Mouse (Mus musculus) erythroblast, embryonic 14.5 days (primary cell): Measurements from ENCODE around the gene Alyref2. TPM values are rescaled to one million over a fixed set of nuclear protein-coding genes. Genes with fewer than 3 reads are reported as not detected.
A peak's percentile ranks its signal among the peaks of the same experiment; 100 is the strongest.

ENCODE experiments used
- H3K27me3 ChIP-seq: 2 replicates; pipeline ENCODE4 v1.6.1; 2012; ENCODE audit warnings: inconsistent platforms; ENCODE audit not compliant: control insufficient read depth
- H3K36me3 ChIP-seq: 2 replicates; pipeline ENCODE4 v1.6.1; 2012; ENCODE audit warnings: mild to moderate bottlenecking, inconsistent platforms; ENCODE audit not compliant: control insufficient read depth
- H3K4me1 ChIP-seq: 2 replicates; pipeline ENCODE4 v1.6.1; 2012; ENCODE audit warnings: inconsistent platforms; ENCODE audit not compliant: control insufficient read depth
- H3K4me3 ChIP-seq: replicated peaks from 2 replicates; pipeline ENCODE3; 2012; ENCODE audit warnings: moderate library complexity, mild to moderate bottlenecking, inconsistent platforms
- H3K9me3 ChIP-seq: 2 replicates; pipeline ENCODE4 v1.6.1; 2012; ENCODE audit warnings: low read length, inconsistent platforms, mixed read lengths; ENCODE audit not compliant: control insufficient read depth
- GATA1 ChIP-seq: IDR thresholded peaks from 2 replicates; pipeline ENCODE4 v1.6.1; 2012; ENCODE audit warnings: low read length, inconsistent platforms, mixed read lengths
- TAL1 ChIP-seq: IDR thresholded peaks from 3 replicates; pipeline ENCODE4 v1.6.1; 2012; ENCODE audit warnings: low read length, inconsistent platforms, mixed read lengths
- polyA plus RNA-seq: library from polyadenylated mRNA; stranded (reverse); fragments of >175 nt; gene quantifications from 2 replicates; pipeline ENCODE4 v1.2.3, GENCODE M21; 2012

The Alyref2 gene
- 0.13 and 0.20 TPM in 2 replicates for polyA plus RNA-seq

DNA sequence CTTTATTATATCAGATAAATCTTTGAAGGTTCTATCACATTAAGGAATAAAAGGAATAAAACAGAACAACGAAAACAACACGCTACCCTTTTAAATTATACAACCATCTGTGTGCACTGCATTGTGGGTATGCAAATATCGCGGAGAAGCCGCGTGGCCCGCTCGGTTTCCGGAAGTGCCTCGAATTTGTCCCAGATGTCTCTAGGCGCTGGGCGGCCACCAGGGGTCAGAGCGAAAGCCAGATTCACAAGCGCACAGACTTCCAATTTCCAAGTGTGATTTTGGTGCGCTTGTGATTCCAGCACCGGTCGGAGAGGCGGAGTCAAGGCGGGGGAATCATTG lies at the start of gene Alyref2:
Gene Alyref2 (plus strand): TSS at position 229 of the 342 bp plus-strand sequence.
- Histone ChIP-seq H3K9me3 (no peaks in the 10 kb centered on the region), H3K4me1 (peaks cover 21% of the 10 kb centered on the region), H3K36me3 (no peaks in the 10 kb centered on the region), H3K4me3 (peak within 1 kb of the TSS; percentile 81), H3K27me3 (no peaks in the 10 kb centered on the region)
- TF ChIP-seq GATA1 (no peak), TAL1 (no peak)

DNA sequence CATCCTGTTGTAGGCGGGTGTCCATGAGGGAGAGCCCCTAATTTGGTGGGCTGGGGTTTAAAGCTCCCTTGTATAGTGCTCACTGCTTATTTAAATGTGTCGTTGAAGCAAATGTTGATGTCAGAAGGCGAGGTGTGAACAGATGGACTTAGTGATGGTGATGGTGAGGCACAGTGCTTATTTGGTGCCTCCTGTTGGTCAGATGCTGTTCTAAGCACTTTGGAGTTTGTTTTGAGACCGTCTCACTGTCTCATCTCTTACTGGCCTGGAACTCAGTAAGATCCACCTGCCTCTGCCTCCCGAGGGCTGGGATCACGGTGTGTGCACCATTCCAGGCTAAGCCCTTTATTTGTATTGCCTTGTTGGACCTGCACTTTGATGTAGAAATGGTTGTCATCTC lies 48.4 kb upstream of the Alyref2 start:
- Histone ChIP-seq H3K9me3 (no peaks in the 10 kb centered on the region), H3K36me3 (no peaks in the 10 kb centered on the region), H3K27me3 (no peaks in the 10 kb centered on the region), H3K4me1 (no peaks in the 10 kb centered on the region), H3K4me3 (no peak overlapping the region)
- TF ChIP-seq GATA1 (no peak), TAL1 (no peak)

DNA sequence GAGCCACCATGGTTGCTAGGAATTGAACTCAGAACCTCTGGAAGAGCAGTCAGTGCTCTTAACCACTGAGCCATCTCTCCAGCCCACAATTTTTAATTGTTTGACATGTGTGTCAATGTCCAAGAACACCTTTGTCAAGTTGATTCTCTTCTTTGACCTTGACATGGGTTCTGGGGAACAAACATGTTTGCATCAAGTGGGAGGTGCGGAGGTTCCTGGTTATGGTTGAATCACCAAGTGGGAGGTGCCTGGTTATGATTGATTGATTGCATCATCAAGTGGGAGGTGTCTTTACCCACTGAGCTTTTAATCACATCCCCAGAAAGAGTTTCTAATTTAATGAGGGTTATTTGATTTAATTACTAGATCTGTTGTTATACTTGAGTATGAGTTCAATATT lies 45.7 kb upstream of the Alyref2 start:
- no peaks in the 10 kb centered on the region for H3K27me3 ChIP-seq
- H3K9me3 ChIP-seq, result no peaks in the 10 kb centered on the region
- TF ChIP-seq TAL1 (no peak), GATA1 (no peak)
- no peaks in the 10 kb centered on the region for H3K4me1 ChIP-seq
- no peak overlapping the region for H3K4me3 ChIP-seq
- peaks cover 3% of the 10 kb centered on the region; the same call in 1 of the 2 replicates for H3K36me3 ChIP-seq

DNA sequence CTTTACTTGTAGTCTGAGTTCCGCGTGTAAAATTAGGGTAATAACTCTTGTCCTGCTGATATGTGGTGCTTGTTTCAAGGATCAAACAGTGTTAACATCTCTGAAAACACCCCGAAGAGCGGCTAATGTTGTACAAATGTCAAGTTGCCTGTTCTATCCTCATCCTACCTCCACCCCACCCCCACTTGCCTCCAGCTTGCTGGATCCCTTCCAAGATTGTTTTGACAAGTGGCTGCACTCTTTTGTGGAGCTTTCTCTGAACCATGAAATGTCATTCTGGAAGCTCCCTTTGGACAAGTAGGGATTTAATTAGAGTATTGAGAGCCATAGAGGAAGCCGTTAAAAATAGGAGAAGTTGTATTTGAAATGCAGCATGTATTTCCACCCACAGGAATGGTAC lies 43.5 kb upstream of the Alyref2 start:
- Histone ChIP-seq H3K36me3 (peaks cover 3% of the 10 kb centered on the region; the same call in 1 of the 2 replicates), H3K9me3 (no peaks in the 10 kb centered on the region), H3K4me3 (no peak overlapping the region), H3K27me3 (no peaks in the 10 kb centered on the region), H3K4me1 (no peaks in the 10 kb centered on the region)
- TF ChIP-seq GATA1 (no peak), TAL1 (no peak)

DNA sequence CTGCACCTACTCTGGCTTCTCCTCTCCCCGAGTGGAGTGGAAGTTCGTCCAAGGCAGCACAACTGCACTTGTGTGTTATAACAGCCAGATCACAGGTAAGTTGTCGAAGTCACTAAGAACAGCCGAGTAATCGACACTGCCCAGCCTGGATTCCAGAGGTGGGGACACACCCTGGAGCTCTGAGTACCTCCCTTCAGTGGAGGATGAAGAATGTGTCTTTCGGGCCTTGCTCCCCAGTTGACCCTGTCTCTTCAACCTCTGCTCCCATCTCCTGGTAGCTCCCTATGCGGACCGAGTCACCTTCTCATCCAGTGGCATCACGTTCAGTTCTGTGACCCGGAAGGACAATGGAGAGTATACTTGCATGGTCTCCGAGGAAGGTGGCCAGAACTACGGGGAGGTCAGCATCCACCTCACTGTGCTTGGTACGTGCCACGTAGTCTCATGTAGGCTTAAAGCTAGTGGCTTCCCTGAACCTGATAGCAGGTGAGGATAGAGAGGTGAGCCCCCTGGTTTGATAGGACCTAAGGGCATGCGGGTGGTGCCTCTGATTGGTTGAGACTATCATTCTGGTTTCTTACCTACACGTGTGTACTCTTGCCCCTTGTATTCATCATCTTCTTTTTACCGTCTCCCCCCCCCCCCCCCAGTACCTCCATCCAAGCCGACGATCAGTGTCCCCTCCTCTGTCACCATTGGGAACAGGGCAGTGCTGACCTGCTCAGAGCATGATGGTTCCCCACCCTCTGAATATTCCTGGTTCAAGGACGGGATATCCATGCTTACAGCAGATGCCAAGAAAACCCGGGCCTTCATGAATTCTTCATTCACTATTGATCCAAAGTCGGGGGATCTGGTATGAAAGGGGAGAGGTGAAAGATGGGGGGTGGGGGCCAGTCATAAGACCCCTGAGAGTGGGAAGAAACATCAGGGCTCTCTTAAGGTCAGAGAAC lies 42.5 kb upstream of the Alyref2 start:
- Histone ChIP-seq H3K4me1 (no peaks in the 10 kb centered on the region), H3K27me3 (no peaks in the 10 kb centered on the region), H3K9me3 (no peaks in the 10 kb centered on the region), H3K36me3 (peaks cover 3% of the 10 kb centered on the region; the same call in 1 of the 2 replicates), H3K4me3 (no peak overlapping the region)
- TF ChIP-seq GATA1 (no peak), TAL1 (no peak)

DNA sequence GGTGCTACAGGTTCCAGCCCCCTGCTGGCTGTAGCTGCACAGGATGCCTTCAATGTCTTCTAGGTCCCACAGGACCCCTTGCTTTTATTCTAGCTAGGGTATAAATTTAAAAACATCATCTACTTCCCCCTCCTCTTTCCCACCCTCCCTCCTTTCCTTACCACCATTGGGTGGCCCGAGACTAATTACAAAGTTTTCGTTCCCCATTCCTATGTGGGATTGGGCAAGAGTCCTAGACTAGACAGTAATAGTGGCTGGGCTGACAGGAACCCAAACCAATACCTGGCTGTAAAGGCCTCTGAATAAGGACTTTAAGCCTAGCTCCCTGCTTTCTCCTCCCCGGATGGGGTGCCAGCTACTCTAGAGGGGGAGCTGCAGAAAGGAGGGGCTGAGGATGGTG lies 40.1 kb upstream of the Alyref2 start:
- Histone ChIP-seq H3K9me3 (no peaks in the 10 kb centered on the region), H3K4me3 (no peak overlapping the region), H3K27me3 (no peaks in the 10 kb centered on the region), H3K4me1 (no peaks in the 10 kb centered on the region), H3K36me3 (peaks cover 3% of the 10 kb centered on the region; the same call in 1 of the 2 replicates)
- no peak for TF ChIP-seq TAL1
- no peak for TF ChIP-seq GATA1

DNA sequence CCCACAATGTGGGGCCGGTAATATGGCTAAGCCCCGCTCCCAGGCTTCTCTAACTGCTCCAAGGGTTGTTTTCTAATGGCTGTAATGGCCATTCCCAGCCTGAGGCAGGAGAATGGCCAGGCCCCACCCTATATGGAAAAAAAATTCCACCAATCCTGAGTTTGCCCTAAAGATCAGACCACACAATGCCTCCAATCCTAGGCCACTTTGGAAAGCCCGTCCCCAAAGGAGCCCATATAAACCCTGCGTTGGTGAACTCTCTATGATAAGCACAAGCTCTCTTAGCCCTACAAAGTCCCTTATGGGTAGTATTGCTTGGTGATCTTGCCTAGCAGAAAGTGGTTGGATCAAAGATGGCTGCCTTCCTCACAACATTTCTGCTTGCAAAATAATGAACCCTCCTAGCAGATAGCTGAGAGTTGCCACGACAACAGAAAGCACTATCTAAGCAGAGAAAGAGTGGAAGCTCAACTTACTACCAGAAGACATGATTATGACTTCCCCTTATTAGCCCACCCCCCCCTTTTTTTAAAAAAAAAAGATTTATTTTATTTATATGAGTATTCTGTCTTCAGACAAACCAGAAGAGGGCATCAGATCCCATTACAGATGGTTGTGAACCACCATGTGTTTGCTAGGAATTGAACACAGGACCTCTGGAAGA lies 37.4 kb upstream of the Alyref2 start:
- Histone ChIP-seq H3K4me3 (no peak overlapping the region), H3K9me3 (no peaks in the 10 kb centered on the region), H3K27me3 (no peaks in the 10 kb centered on the region), H3K4me1 (peaks cover 4% of the 10 kb centered on the region), H3K36me3 (peaks cover 2% of the 10 kb centered on the region; the same call in 1 of the 2 replicates)
- TF ChIP-seq GATA1, result no peak
- TF ChIP-seq TAL1, result no peak

DNA sequence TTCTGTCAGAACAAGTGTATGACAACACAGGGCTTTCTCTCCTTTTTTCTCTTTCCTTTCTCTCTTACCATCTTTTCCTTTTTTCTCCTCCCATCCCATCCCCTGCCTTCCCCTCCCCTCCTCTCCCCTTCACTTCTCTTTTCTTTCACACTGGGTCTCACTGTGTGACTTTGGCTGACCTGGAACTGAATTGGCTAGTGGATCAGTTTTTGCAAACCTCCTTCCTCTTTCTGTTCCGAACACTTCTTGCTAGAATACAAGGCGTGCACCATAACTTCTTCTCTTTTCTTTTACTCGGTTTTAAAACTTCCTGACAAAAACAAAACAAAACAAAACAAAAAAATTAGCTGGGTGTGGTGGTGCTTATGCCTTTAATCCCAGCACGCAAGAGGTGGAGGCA lies 36.7 kb upstream of the Alyref2 start:
- no peak for TF ChIP-seq GATA1
- TF ChIP-seq TAL1, result no peak
- H3K4me3 ChIP-seq, result no peak overlapping the region
- no peaks in the 10 kb centered on the region for H3K9me3 ChIP-seq
- H3K27me3 ChIP-seq, result no peaks in the 10 kb centered on the region
- peaks cover 5% of the 10 kb centered on the region for H3K4me1 ChIP-seq
- H3K36me3 ChIP-seq, result no peaks in the 10 kb centered on the region; the same call in 1 of the 2 replicates

DNA sequence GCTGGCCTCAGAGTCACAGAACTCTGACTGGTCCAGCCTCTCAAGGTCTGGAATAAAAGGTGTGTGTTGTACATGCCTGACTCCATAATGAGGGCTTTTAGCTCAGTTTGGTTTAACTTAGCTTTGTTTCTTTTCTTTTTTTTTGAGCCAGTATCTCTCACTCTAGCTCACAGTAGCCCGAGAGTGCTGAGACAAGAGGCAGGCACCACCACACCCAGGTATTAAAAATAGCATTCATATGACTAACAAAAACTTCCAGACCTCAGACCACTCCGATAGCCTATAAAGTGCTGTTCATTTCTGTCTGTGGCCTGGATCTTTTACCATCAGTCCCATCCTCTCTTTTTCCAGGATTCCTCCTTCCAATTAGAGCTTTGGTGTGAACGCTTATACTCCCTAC lies 33.6 kb upstream of the Alyref2 start:
- Histone ChIP-seq H3K4me3 (no peak overlapping the region), H3K27me3 (no peaks in the 10 kb centered on the region), H3K36me3 (no peaks in the 10 kb centered on the region), H3K4me1 (peaks cover 5% of the 10 kb centered on the region), H3K9me3 (no peaks in the 10 kb centered on the region)
- no peak for TF ChIP-seq TAL1
- TF ChIP-seq GATA1, result no peak
